Mouse (Mus musculus) ES-CJ7 (cell line): Measurements from ENCODE around the gene Tmem45a.

Source experiments
- DNase-seq: peaks from one replicate; pipeline ENCODE4 v3.0.0; 2011; ENCODE audit warnings: low read depth, low spot score

Tmem45a gene

GRCm38 (mm10) chr16:56885824-56886615, at the start of gene Tmem45a:
Gene Tmem45a (minus strand): TSS chr16:56886166.
- peak; percentile 87 for DNase-seq

GRCm38 (mm10) chr16:56928023-56928422, 42.1 kb upstream of the Tmem45a start, which contains the start of gene Lnp1:
Gene Lnp1 (minus strand): TSS chr16:56928061.
- DNase-seq: no peak

- DNase-seq: peak; percentile 79
These were observed 34.2 kb upstream of the Tmem45a start for GRCm38 (mm10) chr16:56920102-56920657.

GRCm38 (mm10) chr16:56917230-56917629, 31.3 kb upstream of the Tmem45a start:
- peak; percentile 22 for DNase-seq

- no peak for DNase-seq
These were observed 23.0 kb upstream of the Tmem45a start for GRCm38 (mm10) chr16:56908986-56909385.

GRCm38 (mm10) chr16:56902206-56902605, 16.2 kb upstream of the Tmem45a start:
- peak; percentile 71 for DNase-seq

- DNase-seq: no peak
These were observed 5.6 kb upstream of the Tmem45a start for GRCm38 (mm10) chr16:56891583-56891982.

- DNase-seq: no peak
These were observed 700 bp upstream of the Tmem45a start for GRCm38 (mm10) chr16:56886616-56887116.

- no peak for DNase-seq
These were observed 1.2 kb downstream of the Tmem45a start for GRCm38 (mm10) chr16:56884811-56885210.

GRCm38 (mm10) chr16:56873410-56873809, 12.6 kb downstream of the Tmem45a start:
- DNase-seq: no peak

- DNase-seq: no peak
These were observed 15.5 kb downstream of the Tmem45a start for GRCm38 (mm10) chr16:56870458-56870857.

- peak; percentile 72 for DNase-seq
These were observed 17.6 kb downstream of the Tmem45a start for GRCm38 (mm10) chr16:56868361-56868760.

- no peak for DNase-seq
These were observed 18.4 kb downstream of the Tmem45a start for GRCm38 (mm10) chr16:56867591-56867990.

GRCm38 (mm10) chr16:56852841-56853587, 33.0 kb downstream of the Tmem45a start:
- no peak for DNase-seq

- no peak for DNase-seq
These were observed 43.0 kb downstream of the Tmem45a start for GRCm38 (mm10) chr16:56842988-56843387.

GRCm38 (mm10) chr16:56833312-56833711, 52.7 kb downstream of the Tmem45a start:
- DNase-seq: no peak

GRCm38 (mm10) chr16:56831986-56832385, 54.0 kb downstream of the Tmem45a start:
- no peak for DNase-seq

GRCm38 (mm10) chr16:56801370-56802109, 84.4 kb downstream of the Tmem45a start:
- DNase-seq: no peak

- no peak for DNase-seq
These were observed 85.0 kb downstream of the Tmem45a start for GRCm38 (mm10) chr16:56800946-56801345.

GRCm38 (mm10) chr16:56800469-56800868, 85.5 kb downstream of the Tmem45a start:
- DNase-seq: peak; percentile 65

- DNase-seq: no peak
These were observed 86.4 kb downstream of the Tmem45a start for GRCm38 (mm10) chr16:56799541-56800029.
